Mouse (Mus musculus): Measurements from ENCODE around the gene Rab3il1.
A peak's percentile ranks its signal among the peaks of the same experiment; 100 is the strongest.

The Rab3il1 gene

GRCm38 (mm10) chr19:10012827-10013278, 11.4 kb downstream of the Rab3il1 start:
- no peak for DNase-seq (ENCODE audit: low read depth in 2 of 2, low spot score in 2 of 2)

- no peak for DNase-seq (ENCODE audit: low read depth in 2 of 2, low spot score in 2 of 2)
Observed at GRCm38 (mm10) chr19:10013348-10013747, 11.9 kb downstream of the Rab3il1 start.

GRCm38 (mm10) chr19:10013913-10014312, 12.4 kb downstream of the Rab3il1 start:
- DNase-seq (ENCODE audit: low read depth in 2 of 2, low spot score in 2 of 2): no peak

GRCm38 (mm10) chr19:10014824-10015223, 13.4 kb downstream of the Rab3il1 start:
- no peak for DNase-seq (ENCODE audit: low read depth in 2 of 2, low spot score in 2 of 2)

- DNase-seq (ENCODE audit: low read depth in 2 of 2, low spot score in 2 of 2): no peak
Observed at GRCm38 (mm10) chr19:10015442-10015841, 14.0 kb downstream of the Rab3il1 start.

- no peak for DNase-seq (ENCODE audit: low read depth in 2 of 2, low spot score in 2 of 2)
Observed at GRCm38 (mm10) chr19:10016151-10016550, 14.7 kb downstream of the Rab3il1 start.

- DNase-seq (ENCODE audit: low read depth in 2 of 2, low spot score in 2 of 2): peak; percentile 8 to 17
Observed at GRCm38 (mm10) chr19:10017637-10018526, 16.4 kb downstream of the Rab3il1 start.

- DNase-seq (ENCODE audit: low read depth in 2 of 2, low spot score in 2 of 2): no peak
Observed at GRCm38 (mm10) chr19:10018527-10018818, 17.0 kb downstream of the Rab3il1 start.

DNA sequence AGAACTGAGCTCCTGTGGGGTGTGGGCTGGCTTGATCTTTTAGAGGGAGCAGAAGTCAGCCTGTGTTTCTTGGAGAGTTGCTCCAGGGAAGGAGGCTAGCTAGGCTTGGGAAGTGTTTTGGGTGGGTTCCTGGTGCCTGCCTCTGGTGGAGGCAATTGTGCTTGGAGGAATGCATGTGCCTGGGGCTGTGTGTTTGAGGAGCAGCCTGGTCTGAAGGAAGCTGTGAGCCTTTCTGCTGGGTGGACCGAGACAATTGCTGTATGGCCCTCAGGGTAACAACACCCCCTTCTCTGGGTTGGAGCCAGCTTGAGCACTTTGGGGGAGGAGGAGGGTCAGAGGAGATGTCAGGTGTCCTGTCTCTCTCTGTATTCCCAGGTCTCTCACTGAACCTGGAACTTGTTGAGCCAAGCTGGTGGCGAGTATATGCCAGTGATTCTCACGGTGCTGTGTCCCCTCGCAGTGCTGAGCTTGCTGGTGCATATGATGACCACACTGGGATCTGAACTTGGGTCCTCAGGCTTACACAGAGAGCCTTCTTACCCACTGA, 17.8 kb downstream of the Rab3il1 start:
- no peak for DNase-seq (ENCODE audit: low read depth in 2 of 2, low spot score in 2 of 2)

- DNase-seq (ENCODE audit: low read depth in 2 of 2, low spot score in 2 of 2): no peak
Observed at GRCm38 (mm10) chr19:10021981-10022380, 20.5 kb downstream of the Rab3il1 start.

DNA sequence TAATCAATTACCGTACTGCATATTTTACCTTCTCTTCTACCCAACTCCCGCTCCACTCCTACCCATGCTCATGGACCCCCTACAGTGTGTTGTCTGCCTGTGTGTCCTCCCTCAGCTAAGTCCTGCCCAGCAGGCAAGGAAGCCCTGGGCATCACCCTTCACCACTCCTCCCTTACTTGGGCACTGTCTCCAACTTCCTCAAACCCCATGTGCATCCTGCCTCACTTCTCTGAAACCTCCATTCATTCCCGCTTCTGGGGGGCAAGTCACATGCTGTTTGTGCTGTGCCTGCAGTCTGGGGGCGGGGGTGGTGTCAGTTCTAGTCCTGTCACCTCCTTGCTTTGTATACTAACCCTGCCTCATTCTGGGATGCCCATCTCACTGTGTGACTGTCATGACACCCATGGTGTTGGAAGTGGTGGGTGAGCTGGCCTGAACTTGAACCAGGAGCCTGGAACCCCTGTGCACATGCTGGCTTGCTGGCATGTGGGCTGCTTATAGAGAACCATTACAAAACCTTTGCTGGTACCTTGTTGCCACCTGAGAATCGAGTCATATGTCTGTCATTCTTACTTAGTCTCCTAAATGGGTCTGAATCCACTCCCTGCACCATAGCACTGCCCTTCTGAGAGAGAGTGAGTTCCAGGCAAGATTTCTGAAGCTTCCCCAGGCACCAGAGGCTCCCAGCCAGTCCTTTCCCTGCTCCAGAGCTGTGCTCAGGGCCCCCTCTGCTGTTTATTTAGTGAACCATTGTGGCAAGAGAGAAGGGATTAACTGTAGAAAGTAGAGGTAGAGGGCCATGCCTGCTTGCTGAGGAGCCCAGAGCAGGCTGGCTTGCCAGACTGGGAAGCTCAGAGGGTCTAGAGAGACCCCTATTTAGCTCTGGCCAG, 21.2 kb downstream of the Rab3il1 start:
- no peak for DNase-seq (ENCODE audit: low read depth in 2 of 2, low spot score in 2 of 2)

DNA sequence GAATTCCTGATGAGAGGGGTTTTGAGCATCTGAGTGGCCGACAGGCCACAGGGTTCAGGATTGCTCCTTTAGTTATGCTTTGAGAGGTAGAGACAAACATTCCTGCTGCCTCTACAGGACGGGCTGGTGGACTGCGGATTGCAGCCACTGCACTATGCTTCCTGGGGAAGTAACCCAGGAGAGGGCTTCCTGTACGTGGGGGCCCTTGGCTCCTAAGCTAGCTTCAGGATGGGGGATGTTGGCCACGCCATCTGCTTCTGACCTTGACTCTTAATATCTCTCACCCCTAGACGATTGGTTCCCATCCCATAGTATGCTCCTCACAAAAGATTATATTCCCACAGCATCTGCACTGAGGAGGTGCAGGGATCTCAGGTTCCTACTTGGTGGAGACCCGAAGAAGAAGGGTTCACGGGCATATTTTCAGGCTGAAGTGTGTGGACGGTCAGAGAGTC, 21.9 kb downstream of the Rab3il1 start:
- no peak for DNase-seq (ENCODE audit: low read depth in 2 of 2, low spot score in 2 of 2)

DNA sequence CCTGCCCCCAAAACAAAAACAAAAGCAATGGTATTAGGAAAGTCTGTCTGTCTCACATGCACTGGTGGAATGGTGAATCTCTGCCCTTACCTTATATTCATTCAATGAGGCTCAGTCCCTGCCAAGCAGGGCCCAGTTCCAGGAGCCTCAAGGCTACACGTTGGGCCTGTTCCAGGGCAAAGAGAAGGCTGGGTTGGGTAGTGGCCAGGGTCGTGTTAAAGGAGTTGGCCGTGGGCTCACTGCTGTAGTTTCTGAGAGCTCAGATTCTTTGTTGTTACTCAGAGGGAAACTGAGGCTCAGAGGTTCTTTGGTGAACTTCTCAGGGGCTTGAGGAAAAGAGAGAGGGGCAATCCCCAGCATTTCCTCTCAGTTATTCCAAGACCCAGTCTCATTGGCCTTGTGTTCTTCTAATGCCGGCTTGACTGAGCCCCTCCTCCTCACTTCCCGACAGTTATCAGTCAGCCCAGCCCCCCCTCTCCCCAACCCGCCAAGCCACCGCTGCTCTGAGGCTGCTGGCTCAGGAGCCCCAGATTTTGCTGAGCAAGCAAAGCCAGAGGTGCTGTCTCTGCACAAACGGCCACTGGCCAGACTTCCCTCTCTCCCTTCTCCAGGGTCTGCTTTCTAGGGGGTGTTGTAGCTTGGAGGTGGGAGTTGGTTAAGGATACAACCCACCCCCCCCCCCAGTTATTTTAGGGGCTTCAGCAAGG, 23.9 kb downstream of the Rab3il1 start:
- DNase-seq (ENCODE audit: low read depth in 2 of 2, low spot score in 2 of 2): no peak

- DNase-seq (ENCODE audit: low read depth in 2 of 2, low spot score in 2 of 2): no peak
Observed at GRCm38 (mm10) chr19:10029746-10030145, 28.3 kb downstream of the Rab3il1 start.

GRCm38 (mm10) chr19:10033211-10033973, 31.9 kb downstream of the Rab3il1 start:
- DNase-seq (ENCODE audit: low read depth in 2 of 2, low spot score in 2 of 2): peak; percentile 33 to 56

GRCm38 (mm10) chr19:10034356-10034755, 32.9 kb downstream of the Rab3il1 start:
- DNase-seq (ENCODE audit: low read depth in 2 of 2, low spot score in 2 of 2): no peak

GRCm38 (mm10) chr19:10034785-10035447, 33.4 kb downstream of the Rab3il1 start:
- peak; percentile 57 to 76 for DNase-seq (ENCODE audit: low read depth in 2 of 2, low spot score in 2 of 2)

GRCm38 (mm10) chr19:10037534-10037933, 36.1 kb downstream of the Rab3il1 start:
- DNase-seq (ENCODE audit: low read depth in 2 of 2, low spot score in 2 of 2): no peak

GRCm38 (mm10) chr19:10038364-10038763, 36.9 kb downstream of the Rab3il1 start:
- DNase-seq (ENCODE audit: low read depth in 2 of 2, low spot score in 2 of 2): no peak

- no peak for DNase-seq (ENCODE audit: low read depth in 2 of 2, low spot score in 2 of 2)
Observed at GRCm38 (mm10) chr19:10038910-10039309, 37.4 kb downstream of the Rab3il1 start.
